Mouse (Mus musculus): Measurements from ENCODE around the gene Apom. TPM values are rescaled to one million over a fixed set of nuclear protein-coding genes. Genes with fewer than 3 reads are reported as not detected.

Gene Apom
- polyA plus RNA-seq, 1 experiment from 2014 or later, result 0.32 TPM

- Histone ChIP-seq H3K4me1 (peaks cover 8% of the 10 kb centered on the region), H3K9ac (no peak within 1 kb of the TSS), H3K36me3 (no peaks in the 10 kb centered on the region), H3K4me3 (no peak within 1 kb of the TSS), H3K4me2 (replicated peaks) (no peak within 1 kb of the TSS), H3K27ac (no peak within 1 kb of the TSS), H3K9me3 (no peaks in the 10 kb centered on the region), H3K27me3 (replicated peaks) (no peaks in the 10 kb centered on the region)
- 81% methylated on average over 7 of the region's 7 CpGs for WGBS
- ATAC-seq (ENCODE audit: low FRiP score, low read depth), result no peak
Measured at GRCm38 (mm10) chr17:35085208-35085865, 46.5 kb downstream of the Apom start, which contains the start of gene Ly6g6f. TSS of gene Ly6g6f (minus strand) at chr17:35085610.

- Histone ChIP-seq H3K4me2 (replicated peaks) (no peak overlapping the region), H3K9me3 (no peaks in the 10 kb centered on the region), H3K36me3 (no peaks in the 10 kb centered on the region), H3K9ac (no peak overlapping the region), H3K4me3 (no peak overlapping the region), H3K27ac (no peak overlapping the region), H3K27me3 (replicated peaks) (no peaks in the 10 kb centered on the region), H3K4me1 (no peaks in the 10 kb centered on the region)
- WGBS, result 76% methylated on average over 3 of the region's 3 CpGs
- no peak for ATAC-seq (ENCODE audit: low FRiP score, low read depth)
Measured at GRCm38 (mm10) chr17:35083929-35084497, 47.8 kb downstream of the Apom start.

GRCm38 (mm10) chr17:35082841-35083576 is 48.8 kb downstream of the Apom start:
- no peak overlapping the region for H3K4me2 ChIP-seq (replicated peaks)
- H3K4me1 ChIP-seq, result peaks cover 1% of the 10 kb centered on the region
- H3K36me3 ChIP-seq, result no peaks in the 10 kb centered on the region
- H3K27me3 ChIP-seq (replicated peaks), result no peaks in the 10 kb centered on the region
- ATAC-seq (ENCODE audit: low FRiP score, low read depth), result no peak
- no peak overlapping the region for H3K9ac ChIP-seq
- 83% methylated on average over 16 of the region's 16 CpGs for WGBS
- H3K27ac ChIP-seq, result no peak overlapping the region
- H3K9me3 ChIP-seq, result no peaks in the 10 kb centered on the region
- no peak overlapping the region for H3K4me3 ChIP-seq

GRCm38 (mm10) chr17:35080710-35081109 is 51.1 kb downstream of the Apom start:
- 0 out of 2 replicates have a peak, but pooled peaks cover 2% of the 10 kb centered on the region for H3K27me3 ChIP-seq (replicated peaks)
- 74% methylated on average over 4 of the region's 4 CpGs for WGBS
- H3K9ac ChIP-seq, result no peak overlapping the region
- no peak for ATAC-seq (ENCODE audit: low FRiP score, low read depth)
- no peaks in the 10 kb centered on the region for H3K36me3 ChIP-seq
- peaks cover 18% of the 10 kb centered on the region for H3K4me1 ChIP-seq
- no peak overlapping the region for H3K27ac ChIP-seq
- H3K4me3 ChIP-seq, result no peak overlapping the region
- no peaks in the 10 kb centered on the region for H3K9me3 ChIP-seq
- no peak overlapping the region for H3K4me2 ChIP-seq (replicated peaks)

DNA sequence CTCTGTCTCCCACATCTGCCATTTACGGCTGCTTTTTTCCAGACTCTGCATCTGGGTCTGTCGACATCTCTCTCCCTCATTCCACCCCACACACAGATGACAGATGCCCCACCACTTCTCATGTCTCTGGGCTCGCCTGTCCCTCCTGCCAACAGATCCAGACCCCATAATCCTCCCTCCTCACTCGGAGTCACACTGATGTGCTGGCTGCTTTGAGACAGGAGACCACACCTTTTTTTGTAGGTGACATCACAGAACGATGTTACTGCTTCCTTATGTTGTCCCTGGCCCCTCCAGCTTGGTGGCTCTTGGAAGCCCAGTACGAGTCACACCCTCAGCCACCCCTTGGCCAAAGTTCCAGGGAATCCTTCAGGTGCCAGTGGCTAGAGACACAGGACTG is 51.6 kb downstream of the Apom start:
- H3K27me3 ChIP-seq (replicated peaks), result 0 out of 2 replicates have a peak, but pooled peaks cover 2% of the 10 kb centered on the region
- peaks cover 18% of the 10 kb centered on the region for H3K4me1 ChIP-seq
- no peak for ATAC-seq (ENCODE audit: low FRiP score, low read depth)
- H3K9ac ChIP-seq, result no peak overlapping the region
- no peaks in the 10 kb centered on the region for H3K9me3 ChIP-seq
- H3K4me3 ChIP-seq, result no peak overlapping the region
- WGBS, result 64% methylated on average over 6 of the region's 6 CpGs
- no peak overlapping the region for H3K27ac ChIP-seq
- no peak overlapping the region for H3K4me2 ChIP-seq (replicated peaks)
- H3K36me3 ChIP-seq, result no peaks in the 10 kb centered on the region

DNA sequence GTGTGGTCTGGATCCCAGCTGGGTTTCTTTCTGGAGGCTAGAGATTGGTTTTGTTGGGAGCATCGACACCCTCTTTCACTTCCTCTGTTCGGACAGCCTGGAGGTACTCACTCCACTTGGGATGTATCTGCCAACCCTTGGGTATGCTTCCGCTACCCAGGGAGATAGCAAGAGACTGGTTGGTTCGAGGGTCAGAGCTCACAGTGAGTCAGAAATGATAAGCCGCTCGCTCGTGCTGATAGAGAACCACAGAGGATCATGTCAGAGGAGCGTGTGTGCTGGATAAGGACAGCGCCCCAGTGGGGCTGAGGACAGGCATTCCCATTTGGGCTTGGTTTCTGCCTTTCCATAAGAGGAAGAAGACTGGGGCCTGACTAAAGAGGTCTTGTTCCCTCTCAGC is 52.1 kb downstream of the Apom start:
- Histone ChIP-seq H3K9me3 (no peaks in the 10 kb centered on the region), H3K4me1 (peaks cover 18% of the 10 kb centered on the region), H3K9ac (no peak overlapping the region), H3K4me3 (no peak overlapping the region), H3K27me3 (replicated peaks) (0 out of 2 replicates have a peak, but pooled peaks cover 2% of the 10 kb centered on the region), H3K4me2 (replicated peaks) (no peak overlapping the region), H3K36me3 (no peaks in the 10 kb centered on the region), H3K27ac (no peak overlapping the region)
- WGBS, result 80% methylated on average over 9 of the region's 9 CpGs
- no peak for ATAC-seq (ENCODE audit: low FRiP score, low read depth)

Other genes with a start within 250 kb of the Apom start
- 1.0 and 1.5 TPM in 2 replicates for gene C2, start 233.8 kb downstream of the Apom start, polyA plus RNA-seq (2016; fragmentation: Nextera tagmentation; extraction: Ambion mirVana)
- gene Ehmt2, start 233.6 kb downstream of the Apom start, polyA plus RNA-seq (2016; fragmentation: Nextera tagmentation; extraction: Ambion mirVana), result 113 and 117 TPM in 2 replicates
- gene Slc44a4, start 217.6 kb downstream of the Apom start, polyA plus RNA-seq (2016; fragmentation: Nextera tagmentation; extraction: Ambion mirVana), result not detected in 2 replicates
- 24.4 and 27.3 TPM in 2 replicates for gene Neu1, start 200.8 kb downstream of the Apom start, polyA plus RNA-seq (2016; fragmentation: Nextera tagmentation; extraction: Ambion mirVana)
- gene Hspa1b, start 172.8 kb downstream of the Apom start, polyA plus RNA-seq (2016; fragmentation: Nextera tagmentation; extraction: Ambion mirVana), result 0.26 TPM in 1 of 2 replicates, not detected in the other
- gene Gm20481, start 162.1 kb downstream of the Apom start, polyA plus RNA-seq (2016; fragmentation: Nextera tagmentation; extraction: Ambion mirVana), result not detected in 2 replicates
- gene Hspa1a, start 159.9 kb downstream of the Apom start, polyA plus RNA-seq (2016; fragmentation: Nextera tagmentation; extraction: Ambion mirVana), result 3.1 and 3.5 TPM in 2 replicates
- 1.4 and 2.3 TPM in 2 replicates for gene Hspa1l, start 159.3 kb downstream of the Apom start, polyA plus RNA-seq (2016; fragmentation: Nextera tagmentation; extraction: Ambion mirVana)
- 150 and 158 TPM in 2 replicates for gene Lsm2, start 150.2 kb downstream of the Apom start, polyA plus RNA-seq (2016; fragmentation: Nextera tagmentation; extraction: Ambion mirVana)
- gene Vars, start 131.1 kb downstream of the Apom start, polyA plus RNA-seq (2016; fragmentation: Nextera tagmentation; extraction: Ambion mirVana), result 118 and 119 TPM in 2 replicates
- 0.06 and 0.15 TPM in 2 replicates for gene Vwa7, start 115.5 kb downstream of the Apom start, polyA plus RNA-seq (2016; fragmentation: Nextera tagmentation; extraction: Ambion mirVana)
- 3.8 and 5.0 TPM in 2 replicates for gene Sapcd1, start 104.0 kb downstream of the Apom start, polyA plus RNA-seq (2016; fragmentation: Nextera tagmentation; extraction: Ambion mirVana)
- 3.1 and 4.1 TPM in 2 replicates for gene Msh5, start 85.3 kb downstream of the Apom start, polyA plus RNA-seq (2016; fragmentation: Nextera tagmentation; extraction: Ambion mirVana)
- gene Clic1, start 82.1 kb downstream of the Apom start, polyA plus RNA-seq (2016; fragmentation: Nextera tagmentation; extraction: Ambion mirVana), result 169 and 178 TPM in 2 replicates
- gene Ddah2, start 73.0 kb downstream of the Apom start, polyA plus RNA-seq (2016; fragmentation: Nextera tagmentation; extraction: Ambion mirVana), result 564 and 591 TPM in 2 replicates
- not detected in 2 replicates for gene Ly6g6c, start 66.7 kb downstream of the Apom start, polyA plus RNA-seq (2016; fragmentation: Nextera tagmentation; extraction: Ambion mirVana)
- 0.81 and 0.88 TPM in 2 replicates for gene Mpig6b, start 65.9 kb downstream of the Apom start, polyA plus RNA-seq (2016; fragmentation: Nextera tagmentation; extraction: Ambion mirVana)
- 0.38 and 0.57 TPM in 2 replicates for gene Ly6g6e, start 55.1 kb downstream of the Apom start, polyA plus RNA-seq (2016; fragmentation: Nextera tagmentation; extraction: Ambion mirVana)
- gene Ly6g6d, start 54.0 kb downstream of the Apom start, polyA plus RNA-seq (2016; fragmentation: Nextera tagmentation; extraction: Ambion mirVana), result 1.9 and 2.2 TPM in 2 replicates
- gene Ly6g6f, start 46.4 kb downstream of the Apom start, polyA plus RNA-seq (2016; fragmentation: Nextera tagmentation; extraction: Ambion mirVana), result 0.23 and 0.84 TPM in 2 replicates
- 78.7 and 83.6 TPM in 2 replicates for gene Abhd16a, start 42.8 kb downstream of the Apom start, polyA plus RNA-seq (2016; fragmentation: Nextera tagmentation; extraction: Ambion mirVana)
- gene Ly6g5c, start 23.8 kb downstream of the Apom start, polyA plus RNA-seq (2016; fragmentation: Nextera tagmentation; extraction: Ambion mirVana), result not detected in 2 replicates
- gene Ly6g5b, start 16.6 kb downstream of the Apom start, polyA plus RNA-seq (2016; fragmentation: Nextera tagmentation; extraction: Ambion mirVana), result 1.1 TPM in 2 replicates
- gene Gpank1, start 10.6 kb downstream of the Apom start, polyA plus RNA-seq (2016; fragmentation: Nextera tagmentation; extraction: Ambion mirVana), result 24.9 and 28.0 TPM in 2 replicates
- 289 and 295 TPM in 2 replicates for gene Csnk2b, start 10.0 kb downstream of the Apom start, polyA plus RNA-seq (2016; fragmentation: Nextera tagmentation; extraction: Ambion mirVana)
- 6.1 and 7.8 TPM in 2 replicates for gene D17H6S53E, start 5.7 kb downstream of the Apom start, polyA plus RNA-seq (2016; fragmentation: Nextera tagmentation; extraction: Ambion mirVana)
- 82.8 and 84.5 TPM in 2 replicates for gene Bag6, start 3.1 kb upstream of the Apom start, polyA plus RNA-seq (2016; fragmentation: Nextera tagmentation; extraction: Ambion mirVana)
- gene Prrc2a, start 32.8 kb upstream of the Apom start, polyA plus RNA-seq (2016; fragmentation: Nextera tagmentation; extraction: Ambion mirVana), result 205 and 224 TPM in 2 replicates
- 8.3 and 9.1 TPM in 2 replicates for gene Aif1, start 44.0 kb upstream of the Apom start, polyA plus RNA-seq (2016; fragmentation: Nextera tagmentation; extraction: Ambion mirVana)
- 6.8 and 7.0 TPM in 2 replicates for gene Lst1, start 56.4 kb upstream of the Apom start, polyA plus RNA-seq (2016; fragmentation: Nextera tagmentation; extraction: Ambion mirVana)
- 0.39 and 0.57 TPM in 2 replicates for gene Ltb, start 62.4 kb upstream of the Apom start, polyA plus RNA-seq (2016; fragmentation: Nextera tagmentation; extraction: Ambion mirVana)
- 0.18 TPM in 1 of 2 replicates, not detected in the other for gene Tnf, start 70.0 kb upstream of the Apom start, polyA plus RNA-seq (2016; fragmentation: Nextera tagmentation; extraction: Ambion mirVana)
- not detected in 2 replicates for gene Lta, start 73.3 kb upstream of the Apom start, polyA plus RNA-seq (2016; fragmentation: Nextera tagmentation; extraction: Ambion mirVana)
- gene Gm16181, start 88.8 kb upstream of the Apom start, polyA plus RNA-seq (2016; fragmentation: Nextera tagmentation; extraction: Ambion mirVana), result not detected in 2 replicates
- 26.2 and 28.4 TPM in 2 replicates for gene Atp6v1g2, start 101.6 kb upstream of the Apom start, polyA plus RNA-seq (2016; fragmentation: Nextera tagmentation; extraction: Ambion mirVana)
- gene Nfkbil1, start 103.7 kb upstream of the Apom start, polyA plus RNA-seq (2016; fragmentation: Nextera tagmentation; extraction: Ambion mirVana), result 10.6 and 11.5 TPM in 2 replicates
- gene Ddx39b, start 109.7 kb upstream of the Apom start, polyA plus RNA-seq (2016; fragmentation: Nextera tagmentation; extraction: Ambion mirVana), result 511 and 522 TPM in 2 replicates
- 55.7 and 58.8 TPM in 2 replicates for gene H2-D1, start 130.7 kb upstream of the Apom start, polyA plus RNA-seq (2016; fragmentation: Nextera tagmentation; extraction: Ambion mirVana)
- gene H2-Q1, start 188.4 kb upstream of the Apom start, polyA plus RNA-seq (2016; fragmentation: Nextera tagmentation; extraction: Ambion mirVana), result 0.06 and 0.10 TPM in 2 replicates
- 0.28 and 0.42 TPM in 2 replicates for gene H2-Q2, start 210.2 kb upstream of the Apom start, polyA plus RNA-seq (2016; fragmentation: Nextera tagmentation; extraction: Ambion mirVana)
- 2.7 and 3.2 TPM in 2 replicates for gene H2-Q4, start 247.6 kb upstream of the Apom start, polyA plus RNA-seq (2016; fragmentation: Nextera tagmentation; extraction: Ambion mirVana)

Data from neural tube, embryonic 12.5 days (tissue).